ENCODE assay signal across 18 mouse cellular contexts in genomic region chr2:180555219-180555618, GRCm38 (mm10). TPM values are rescaled to one million over a fixed set of nuclear protein-coding genes. Genes with fewer than 3 reads are reported as not detected.
DNase-seq lines count a peak whose midpoint lies in the region; ATAC-seq and TF ChIP-seq lines count a peak whose summit lies in the region.
"Had no signal": no experiment of that assay in that cellular context is flagged by ENCODE, and none has a peak within 500 bp of the region (broad histone marks: within the 10 kb centered on the region; RNA-seq: fewer than 3 reads in every experiment).

No protein-coding gene starts in this region.

- no peaks in the 10 kb centered on the region for H3K4me1 ChIP-seq in intestine, postnatal 0 days (replicated peaks; ENCODE audit: control insufficient read depth, insufficient read depth, low read length)
- H3K4me1 ChIP-seq in intestine, embryonic 15.5 days (replicated peaks), result peaks cover 4% of the 10 kb centered on the region; the same call in 1 of the 2 replicates
- H3K4me1 ChIP-seq in midbrain, embryonic 14.5 days (ENCODE audit: control insufficient read depth, insufficient read depth, low read length), result no peaks in the 10 kb centered on the region
- no peaks in the 10 kb centered on the region for H3K4me1 ChIP-seq in midbrain, embryonic 16.5 days (ENCODE audit: control insufficient read depth, insufficient read depth, low read length)
- H3K4me1 ChIP-seq: hindbrain, embryonic 13.5 days; lung, embryonic 15.5 days; neural tube, embryonic 12.5 days had no signal

- intact Hi-C loops in gastrocnemius, postnatal 14 days (cut with DNase I; ENCODE audit: low total_unique reads), result no loop called here

- H3K9ac ChIP-seq in intestine, postnatal 0 days (ENCODE audit: low read depth, low read length), result no peak overlapping the region
- H3K9ac ChIP-seq in intestine, embryonic 15.5 days, result no peak overlapping the region
- H3K9ac ChIP-seq in midbrain, embryonic 14.5 days (replicated peaks; ENCODE audit: low read length), result no peak overlapping the region
- no peak overlapping the region for H3K9ac ChIP-seq in midbrain, embryonic 16.5 days (ENCODE audit: low read depth, low read length)
- H3K9ac ChIP-seq: forebrain, embryonic 15.5 days; hindbrain, embryonic 13.5 days; limb, embryonic 13.5 days; lung, embryonic 15.5 days; neural tube, embryonic 12.5 days had no signal

- no peak overlapping the region for H3K27ac ChIP-seq in intestine, postnatal 0 days (ENCODE audit: low read depth, low read length)
- no peak overlapping the region for H3K27ac ChIP-seq in intestine, embryonic 15.5 days
- no peak overlapping the region for H3K27ac ChIP-seq in midbrain, embryonic 14.5 days (replicated peaks; ENCODE audit: low read depth, low read length)
- no peak overlapping the region for H3K27ac ChIP-seq in midbrain, embryonic 16.5 days (ENCODE audit: low read length)
- H3K27ac ChIP-seq: forebrain, embryonic 15.5 days; hindbrain, embryonic 13.5 days; limb, embryonic 13.5 days; lung, embryonic 15.5 days; neural tube, embryonic 12.5 days had no signal

- 60% methylated on average over 3 of the region's 3 CpGs for WGBS in intestine, postnatal 0 days
- 63% methylated on average over 3 of the region's 3 CpGs for WGBS in intestine, embryonic 15.5 days
- WGBS in midbrain, embryonic 14.5 days, result 42% methylated on average over 3 of the region's 3 CpGs
- 36% methylated on average over 3 of the region's 3 CpGs for WGBS in midbrain, embryonic 16.5 days

- H3K9me3 ChIP-seq in intestine, postnatal 0 days (ENCODE audit: control insufficient read depth), result no peaks in the 10 kb centered on the region
- H3K9me3 ChIP-seq in intestine, embryonic 15.5 days, result no peaks in the 10 kb centered on the region
- no peaks in the 10 kb centered on the region for H3K9me3 ChIP-seq in midbrain, embryonic 14.5 days (ENCODE audit: control insufficient read depth, low read length)
- H3K9me3 ChIP-seq in midbrain, embryonic 16.5 days (replicated peaks; ENCODE audit: control insufficient read depth, low read length, poor library complexity, severe bottlenecking), result no peaks in the 10 kb centered on the region
- H3K9me3 ChIP-seq: forebrain, embryonic 15.5 days; hindbrain, embryonic 13.5 days; limb, embryonic 13.5 days; lung, embryonic 15.5 days; neural tube, embryonic 12.5 days had no signal

- H3K36me3 ChIP-seq in intestine, postnatal 0 days (ENCODE audit: control insufficient read depth, insufficient read depth), result no peaks in the 10 kb centered on the region
- no peaks in the 10 kb centered on the region for H3K36me3 ChIP-seq in intestine, embryonic 15.5 days
- no peaks in the 10 kb centered on the region for H3K36me3 ChIP-seq in midbrain, embryonic 14.5 days (ENCODE audit: control insufficient read depth, insufficient read depth, low read length)
- H3K36me3 ChIP-seq in midbrain, embryonic 16.5 days (ENCODE audit: control insufficient read depth, insufficient read depth, low read length), result no peaks in the 10 kb centered on the region
- H3K36me3 ChIP-seq in splenic B cell, adult 2 months (ENCODE audit: control insufficient read depth, insufficient read depth, low read length, poor library complexity, severe bottlenecking), result no peaks in the 10 kb centered on the region
- H3K36me3 ChIP-seq: forebrain, embryonic 15.5 days; hindbrain, embryonic 13.5 days; limb, embryonic 13.5 days; lung, embryonic 15.5 days; neural tube, embryonic 12.5 days had no signal

- H3K4me2 ChIP-seq in intestine, postnatal 0 days (replicated peaks; ENCODE audit: low read depth), result no peak overlapping the region
- no peak overlapping the region for H3K4me2 ChIP-seq in intestine, embryonic 15.5 days (replicated peaks)
- H3K4me2 ChIP-seq in midbrain, embryonic 14.5 days (ENCODE audit: low read length), result no peak overlapping the region
- no peak overlapping the region for H3K4me2 ChIP-seq in midbrain, embryonic 16.5 days (ENCODE audit: low read length)
- H3K4me2 ChIP-seq: forebrain, embryonic 15.5 days; hindbrain, embryonic 13.5 days; limb, embryonic 13.5 days; lung, embryonic 15.5 days; neural tube, embryonic 12.5 days had no signal

- peak; percentile 43 for DNase-seq in midbrain, embryonic 14.5 days
- peak; percentile 51 for DNase-seq in MN1 (ENCODE audit: low spot score)
- DNase-seq in splenic B cell, adult 2 months (ENCODE audit: low read depth, low spot score), result peak; percentile 8
- DNase-seq in gastrocnemius, postnatal 14 days, result no peak
- DNase-seq: adrenal gland, postnatal 10 days; heart, adult 18-20 months; kidney, adult 11 months; kidney, postnatal 25 days; layer of hippocampus, postnatal 36 days had no signal

- no peak overlapping the region for H3K4me3 ChIP-seq in intestine, postnatal 0 days (ENCODE audit: low read depth, low read length)
- no peak overlapping the region for H3K4me3 ChIP-seq in intestine, embryonic 15.5 days (replicated peaks)
- no peak overlapping the region for H3K4me3 ChIP-seq in midbrain, embryonic 14.5 days (replicated peaks; ENCODE audit: low read depth, low read length)
- H3K4me3 ChIP-seq in midbrain, embryonic 16.5 days (ENCODE audit: low read depth, low read length), result no peak overlapping the region
- H3K4me3 ChIP-seq: forebrain, embryonic 15.5 days; hindbrain, embryonic 13.5 days; limb, embryonic 13.5 days; lung, embryonic 15.5 days; neural tube, embryonic 12.5 days had no signal

- no peaks in the 10 kb centered on the region for H3K27me3 ChIP-seq in intestine, postnatal 0 days (replicated peaks; ENCODE audit: control insufficient read depth, insufficient read depth, low read length)
- no peaks in the 10 kb centered on the region for H3K27me3 ChIP-seq in intestine, embryonic 15.5 days (replicated peaks)
- H3K27me3 ChIP-seq in midbrain, embryonic 14.5 days (ENCODE audit: control insufficient read depth, insufficient read depth, low read length), result no peaks in the 10 kb centered on the region
- no peaks in the 10 kb centered on the region for H3K27me3 ChIP-seq in midbrain, embryonic 16.5 days (ENCODE audit: control insufficient read depth, insufficient read depth, low read depth, low read length)
- H3K27me3 ChIP-seq in splenic B cell, adult 2 months (ENCODE audit: control insufficient read depth, insufficient read depth, low read length, poor library complexity, severe bottlenecking), result no peaks in the 10 kb centered on the region
- H3K27me3 ChIP-seq: forebrain, embryonic 15.5 days; hindbrain, embryonic 13.5 days; limb, embryonic 13.5 days; lung, embryonic 15.5 days; neural tube, embryonic 12.5 days had no signal

- peak; percentile 43 for TF ChIP-seq CTCF in intestine, postnatal 0 days (IDR thresholded peaks at IDR 0.05; ENCODE audit: low read depth)

- ATAC-seq in intestine, postnatal 0 days, result no peak
- no peak for ATAC-seq in intestine, embryonic 15.5 days
- no peak for ATAC-seq in midbrain, embryonic 14.5 days (ENCODE audit: low FRiP score, low TSS enrichment)
- ATAC-seq in midbrain, embryonic 16.5 days, result no peak
- ATAC-seq: forebrain, embryonic 15.5 days had no signal

RNA-seq across cellular contexts. Expression of gene Mrgbp, which starts 25.9 kb away (rescaled TPM):
- 10.7 and 10.8 TPM in 2 replicates for polyA plus RNA-seq in intestine, postnatal 0 days (2015; fragmentation: Nextera tagmentation; extraction: Ambion mirVana)
- polyA plus RNA-seq in intestine, embryonic 15.5 days (2015; fragmentation: Nextera tagmentation; extraction: Ambion mirVana), result 20.7 and 22.3 TPM in 2 replicates
- 46.8 and 49.5 TPM in 2 replicates for polyA plus RNA-seq in midbrain, embryonic 14.5 days (2014; fragmentation: Nextera tagmentation; extraction: Ambion mirVana)
- 40.2 and 44.8 TPM in 2 replicates for polyA plus RNA-seq in midbrain, embryonic 16.5 days (2015; fragmentation: Nextera tagmentation; extraction: Ambion mirVana)
- total RNA-seq in gastrocnemius, postnatal 14 days (2021), result 1 to 10 TPM; 4.7 to 5.3 TPM

RNA-seq across cellular contexts. Expression of gene Ogfr, which starts 33.8 kb away (rescaled TPM):
- 32.5 and 34.4 TPM in 2 replicates for polyA plus RNA-seq in intestine, postnatal 0 days (2015; fragmentation: Nextera tagmentation; extraction: Ambion mirVana)
- 42.1 and 44.2 TPM in 2 replicates for polyA plus RNA-seq in intestine, embryonic 15.5 days (2015; fragmentation: Nextera tagmentation; extraction: Ambion mirVana)
- polyA plus RNA-seq in midbrain, embryonic 14.5 days (2014; fragmentation: Nextera tagmentation; extraction: Ambion mirVana), result 97.7 and 105 TPM in 2 replicates
- polyA plus RNA-seq in midbrain, embryonic 16.5 days (2015; fragmentation: Nextera tagmentation; extraction: Ambion mirVana), result 81.2 and 85.8 TPM in 2 replicates
- 10 to 100 TPM; 22.5 to 25.2 TPM for total RNA-seq in gastrocnemius, postnatal 14 days (2021)

RNA-seq across cellular contexts. Expression of gene Col9a3, which starts 42.4 kb away (rescaled TPM):
- 1.1 and 1.3 TPM in 2 replicates for polyA plus RNA-seq in intestine, postnatal 0 days (2015; fragmentation: Nextera tagmentation; extraction: Ambion mirVana)
- polyA plus RNA-seq in intestine, embryonic 15.5 days (2015; fragmentation: Nextera tagmentation; extraction: Ambion mirVana), result 5.5 and 6.7 TPM in 2 replicates
- polyA plus RNA-seq in midbrain, embryonic 14.5 days (2014; fragmentation: Nextera tagmentation; extraction: Ambion mirVana), result 26.6 and 27.7 TPM in 2 replicates
- polyA plus RNA-seq in midbrain, embryonic 16.5 days (2015; fragmentation: Nextera tagmentation; extraction: Ambion mirVana), result 40.4 and 43.2 TPM in 2 replicates
- under 1 TPM; 0.29 to 0.97 TPM for total RNA-seq in gastrocnemius, postnatal 14 days (2021)

RNA-seq across cellular contexts. Expression of gene Ntsr1, which starts 55.4 kb away (rescaled TPM):
- 0.67 and 0.74 TPM in 2 replicates for polyA plus RNA-seq in intestine, postnatal 0 days (2015; fragmentation: Nextera tagmentation; extraction: Ambion mirVana)
- polyA plus RNA-seq in intestine, embryonic 15.5 days (2015; fragmentation: Nextera tagmentation; extraction: Ambion mirVana), result 2.4 and 2.8 TPM in 2 replicates
- 0.89 and 1.3 TPM in 2 replicates for polyA plus RNA-seq in midbrain, embryonic 14.5 days (2014; fragmentation: Nextera tagmentation; extraction: Ambion mirVana)
- polyA plus RNA-seq in midbrain, embryonic 16.5 days (2015; fragmentation: Nextera tagmentation; extraction: Ambion mirVana), result 2.7 and 3.3 TPM in 2 replicates
- total RNA-seq in gastrocnemius, postnatal 14 days (2021), result not detected
- total RNA-seq: heart, adult 18-20 months; megakaryocyte progenitor cell, adult 5-6 weeks had no signal
